Mouse (Mus musculus): Measurements from ENCODE around the gene Mylk. TPM values are rescaled to one million over a fixed set of nuclear protein-coding genes. Genes with fewer than 3 reads are reported as not detected.

Gene Mylk
- total RNA-seq, 1 experiment = 0.27 TPM

GRCm38 (mm10) chr16:34752026-34752425 is 7.0 kb downstream of the Mylk start:
- H3K4me1 ChIP-seq (ENCODE audit: control insufficient read depth in 2 of 2, insufficient read depth in 2 of 2, low read length in 2 of 2, poor library complexity in 1 of 2) = peaks cover 0 to 3% of the 10 kb centered on the region in 2 experiments; a peak in 1 of 4 replicates

GRCm38 (mm10) chr16:34752977-34753376 is 8.0 kb downstream of the Mylk start:
- DNase-seq (ENCODE audit: low read depth, low spot score) = no peak
- H3K4me3 ChIP-seq (ENCODE audit: insufficient read depth in 1 of 2, low read depth in 1 of 2, low read length in 2 of 2, poor library complexity in 1 of 2, severe bottlenecking in 1 of 2) = no peak overlapping the region
- no peak overlapping the region for H3K9ac ChIP-seq (ENCODE audit: insufficient read depth, low read depth, low read length, poor library complexity, severe bottlenecking)
- peaks cover 0 to 3% of the 10 kb centered on the region in 2 experiments; a peak in 1 of 4 replicates for H3K4me1 ChIP-seq (ENCODE audit: control insufficient read depth in 2 of 2, insufficient read depth in 2 of 2, low read length in 2 of 2, poor library complexity in 1 of 2)
- no peak for TF ChIP-seq ZC3H11A (IDR thresholded peaks at IDR 0.05; ENCODE audit: borderline replicate concordance, low read depth, low read length)
- TF ChIP-seq CHD2 (IDR thresholded peaks at IDR 0.05; ENCODE audit: low read depth, low read length) = no peak
- no peak for TF ChIP-seq HCFC1 (IDR thresholded peaks at IDR 0.05; ENCODE audit: borderline replicate concordance, insufficient read depth, low read length)
- TF ChIP-seq MAFK (IDR thresholded peaks at IDR 0.05; ENCODE audit: insufficient read depth, low read depth, low read length) = no peak
- no peak for TF ChIP-seq ZNF384 (IDR thresholded peaks at IDR 0.05; ENCODE audit: low read depth, low read length)
- no peak overlapping the region for H3K27ac ChIP-seq (ENCODE audit: insufficient read depth, low read depth, low read length, poor library complexity, severe bottlenecking)
- H3K36me3 ChIP-seq (ENCODE audit: control insufficient read depth, insufficient read depth, low read length, poor library complexity, severe bottlenecking) = no peaks in the 10 kb centered on the region
- H3K9me3 ChIP-seq (ENCODE audit: control insufficient read depth, insufficient read depth, low read depth, low read length) = no peaks in the 10 kb centered on the region
- in situ Hi-C loops (cut with MboI; ENCODE audit: low sequenced_read_pairs in 2 of 2, unreplicated experiment in 2 of 2) = no loop called here

More at GRCm38 (mm10) chr16:34752026-34752425, 7.0 kb downstream of the Mylk start:
- Histone ChIP-seq H3K9ac (ENCODE audit: insufficient read depth, low read depth, low read length, poor library complexity, severe bottlenecking) (no peak overlapping the region), H3K36me3 (ENCODE audit: control insufficient read depth, insufficient read depth, low read length, poor library complexity, severe bottlenecking) (no peaks in the 10 kb centered on the region), H3K4me3 (ENCODE audit: insufficient read depth in 1 of 2, low read depth in 1 of 2, low read length in 2 of 2, poor library complexity in 1 of 2, severe bottlenecking in 1 of 2) (no peak overlapping the region), H3K9me3 (ENCODE audit: control insufficient read depth, insufficient read depth, low read depth, low read length) (no peaks in the 10 kb centered on the region), H3K27ac (ENCODE audit: insufficient read depth, low read depth, low read length, poor library complexity, severe bottlenecking) (no peak overlapping the region)
- no peak for DNase-seq (ENCODE audit: low read depth, low spot score)
- TF ChIP-seq ZC3H11A (IDR thresholded peaks at IDR 0.05; ENCODE audit: borderline replicate concordance, low read depth, low read length) (no peak), MAFK (IDR thresholded peaks at IDR 0.05; ENCODE audit: insufficient read depth, low read depth, low read length) (no peak), ZNF384 (IDR thresholded peaks at IDR 0.05; ENCODE audit: low read depth, low read length) (no peak), HCFC1 (IDR thresholded peaks at IDR 0.05; ENCODE audit: borderline replicate concordance, insufficient read depth, low read length) (no peak), CHD2 (IDR thresholded peaks at IDR 0.05; ENCODE audit: low read depth, low read length) (no peak)
- in situ Hi-C loops (cut with MboI; ENCODE audit: low sequenced_read_pairs in 2 of 2, unreplicated experiment in 2 of 2) = no loop called here

DNA sequence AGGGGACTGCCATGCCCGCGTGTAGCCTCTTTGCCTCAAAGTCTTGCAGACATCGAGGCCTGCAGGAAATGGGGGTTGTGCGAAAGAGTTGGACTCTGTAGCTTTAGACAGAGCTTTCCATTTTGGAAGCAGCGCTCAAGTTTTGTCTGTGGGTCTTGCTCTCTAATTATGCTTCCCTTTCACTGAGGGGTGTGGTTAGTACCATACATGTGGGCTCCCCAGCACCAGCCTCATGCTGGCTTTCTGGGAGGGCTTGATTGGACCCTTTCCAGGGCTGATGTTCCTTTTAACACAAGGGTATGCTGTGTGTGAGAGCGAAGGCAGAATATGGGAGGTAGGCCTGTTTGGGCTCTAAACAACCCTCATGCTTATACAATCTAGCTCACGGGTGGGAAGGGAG is 12.0 kb downstream of the Mylk start:
- Histone ChIP-seq H3K27ac (ENCODE audit: insufficient read depth, low read depth, low read length, poor library complexity, severe bottlenecking) (no peak overlapping the region), H3K4me1 (ENCODE audit: control insufficient read depth in 2 of 2, insufficient read depth in 2 of 2, low read length in 2 of 2, poor library complexity in 1 of 2) (no peaks in the 10 kb centered on the region), H3K36me3 (ENCODE audit: control insufficient read depth, insufficient read depth, low read length, poor library complexity, severe bottlenecking) (no peaks in the 10 kb centered on the region), H3K9me3 (ENCODE audit: control insufficient read depth, insufficient read depth, low read depth, low read length) (no peaks in the 10 kb centered on the region), H3K4me3 (ENCODE audit: insufficient read depth in 1 of 2, low read depth in 1 of 2, low read length in 2 of 2, poor library complexity in 1 of 2, severe bottlenecking in 1 of 2) (no peak overlapping the region), H3K9ac (ENCODE audit: insufficient read depth, low read depth, low read length, poor library complexity, severe bottlenecking) (no peak overlapping the region)
- no peak for DNase-seq (ENCODE audit: low read depth, low spot score)
- in situ Hi-C loops (cut with MboI; ENCODE audit: low sequenced_read_pairs in 2 of 2, unreplicated experiment in 2 of 2) = no loop called here
- TF ChIP-seq CHD2 (IDR thresholded peaks at IDR 0.05; ENCODE audit: low read depth, low read length) (no peak), HCFC1 (IDR thresholded peaks at IDR 0.05; ENCODE audit: borderline replicate concordance, insufficient read depth, low read length) (no peak), MAFK (IDR thresholded peaks at IDR 0.05; ENCODE audit: insufficient read depth, low read depth, low read length) (no peak), ZNF384 (IDR thresholded peaks at IDR 0.05; ENCODE audit: low read depth, low read length) (no peak), ZC3H11A (IDR thresholded peaks at IDR 0.05; ENCODE audit: borderline replicate concordance, low read depth, low read length) (no peak)

DNA sequence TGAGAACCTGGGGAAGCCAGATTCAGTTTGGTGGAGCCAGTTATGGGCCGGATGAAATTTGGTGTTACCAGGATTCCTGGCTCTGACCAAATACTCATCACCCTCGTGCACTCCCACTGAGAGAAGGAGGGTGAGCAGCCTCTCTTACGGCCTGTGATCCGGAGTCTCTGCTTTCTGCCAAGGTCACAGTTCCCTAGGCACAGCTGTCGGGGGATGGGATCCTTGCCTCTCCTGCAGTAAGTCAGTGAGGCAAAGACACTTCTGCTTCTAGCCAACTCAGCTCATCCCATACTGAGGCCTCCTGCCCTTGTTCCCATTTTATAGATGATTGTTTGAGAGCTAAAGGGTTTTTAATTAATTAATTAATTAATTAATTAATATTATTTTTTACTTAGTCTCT is 13.2 kb downstream of the Mylk start:
- DNase-seq (ENCODE audit: low read depth, low spot score) = no peak
- Histone ChIP-seq H3K36me3 (ENCODE audit: control insufficient read depth, insufficient read depth, low read length, poor library complexity, severe bottlenecking) (no peaks in the 10 kb centered on the region), H3K4me1 (ENCODE audit: control insufficient read depth in 2 of 2, insufficient read depth in 2 of 2, low read length in 2 of 2, poor library complexity in 1 of 2) (no peaks in the 10 kb centered on the region), H3K9ac (ENCODE audit: insufficient read depth, low read depth, low read length, poor library complexity, severe bottlenecking) (no peak overlapping the region), H3K9me3 (ENCODE audit: control insufficient read depth, insufficient read depth, low read depth, low read length) (no peaks in the 10 kb centered on the region), H3K27ac (ENCODE audit: insufficient read depth, low read depth, low read length, poor library complexity, severe bottlenecking) (no peak overlapping the region), H3K4me3 (ENCODE audit: insufficient read depth in 1 of 2, low read depth in 1 of 2, low read length in 2 of 2, poor library complexity in 1 of 2, severe bottlenecking in 1 of 2) (no peak overlapping the region)
- in situ Hi-C loops (cut with MboI; ENCODE audit: low sequenced_read_pairs in 2 of 2, unreplicated experiment in 2 of 2) = no loop called here
- no peak for TF ChIP-seq CHD2 (IDR thresholded peaks at IDR 0.05; ENCODE audit: low read depth, low read length)
- no peak for TF ChIP-seq HCFC1 (IDR thresholded peaks at IDR 0.05; ENCODE audit: borderline replicate concordance, insufficient read depth, low read length)
- no peak for TF ChIP-seq MAFK (IDR thresholded peaks at IDR 0.05; ENCODE audit: insufficient read depth, low read depth, low read length)
- TF ChIP-seq ZC3H11A (IDR thresholded peaks at IDR 0.05; ENCODE audit: borderline replicate concordance, low read depth, low read length) = no peak
- TF ChIP-seq ZNF384 (IDR thresholded peaks at IDR 0.05; ENCODE audit: low read depth, low read length) = no peak
